Mouse (Mus musculus) embryonic facial prominence, embryonic 12.5 days (tissue): Measurements from ENCODE around the gene Npy5r. TPM values are rescaled to one million over a fixed set of nuclear protein-coding genes. Genes with fewer than 3 reads are reported as not detected.

ENCODE experiments used
- ATAC-seq: fragments of 200-750 bp; cut with Nextera tagmentation; 2 replicates; pipeline ENCODE4 v1.8.0; 2017; ENCODE audit not compliant: insufficient number of reproducible peaks, insufficient read depth, low FRiP score, low TSS enrichment
- H3K27ac ChIP-seq: fragments of 300-500 bp; sonication (generic); 2 replicates; pipeline ENCODE4 v1.5.1; 2016; ENCODE audit warnings: mild to moderate bottlenecking
- H3K27me3 ChIP-seq: fragments of 300-500 bp; sonication (generic); 2 replicates; pipeline ENCODE4 v1.6.1; 2016; ENCODE audit warnings: mild to moderate bottlenecking, moderate library complexity
- H3K36me3 ChIP-seq: fragments of 300-500 bp; sonication (generic); 2 replicates; pipeline ENCODE4 v1.6.1; 2016; ENCODE audit warnings: mild to moderate bottlenecking
- H3K4me1 ChIP-seq: fragments of 300-500 bp; sonication (generic); 2 replicates; pipeline ENCODE4 v1.6.1; 2016
- H3K4me2 ChIP-seq: fragments of 300-500 bp; sonication (generic); replicated peaks from 2 replicates; pipeline ENCODE4 v1.6.1; 2016; ENCODE audit warnings: mild to moderate bottlenecking, moderate library complexity
- H3K4me3 ChIP-seq: fragments of 300-500 bp; sonication (generic); 2 replicates; pipeline ENCODE4 v1.5.1; 2016; ENCODE audit warnings: mild to moderate bottlenecking
- H3K9ac ChIP-seq: fragments of 300-500 bp; sonication (generic); 2 replicates; pipeline ENCODE4 v1.6.1; 2016; ENCODE audit warnings: mild to moderate bottlenecking, moderate library complexity
- H3K9me3 ChIP-seq: fragments of 300-500 bp; sonication (generic); 2 replicates; pipeline ENCODE4 v1.6.1; 2016; ENCODE audit warnings: mild to moderate bottlenecking, moderate library complexity
- WGBS: fragments of 180-500 bp; shearing (Covaris S2); methylation state at CpG from one replicate; pipeline ENCODE4 v1.1.7; 2016; 5-methylcytosine and 5-hydroxymethylcytosine counted together
- polyA plus RNA-seq: library from polyadenylated mRNA; unstranded; fragments of >200 nt; fragmentation: Nextera tagmentation; extraction: Ambion mirVana; gene quantifications from 2 replicates; pipeline ENCODE4 v1.2.1, GENCODE M21; 2016

The Npy5r gene
- polyA plus RNA-seq = 0.18 TPM in 1 of 2 replicates, not detected in the other

DNA sequence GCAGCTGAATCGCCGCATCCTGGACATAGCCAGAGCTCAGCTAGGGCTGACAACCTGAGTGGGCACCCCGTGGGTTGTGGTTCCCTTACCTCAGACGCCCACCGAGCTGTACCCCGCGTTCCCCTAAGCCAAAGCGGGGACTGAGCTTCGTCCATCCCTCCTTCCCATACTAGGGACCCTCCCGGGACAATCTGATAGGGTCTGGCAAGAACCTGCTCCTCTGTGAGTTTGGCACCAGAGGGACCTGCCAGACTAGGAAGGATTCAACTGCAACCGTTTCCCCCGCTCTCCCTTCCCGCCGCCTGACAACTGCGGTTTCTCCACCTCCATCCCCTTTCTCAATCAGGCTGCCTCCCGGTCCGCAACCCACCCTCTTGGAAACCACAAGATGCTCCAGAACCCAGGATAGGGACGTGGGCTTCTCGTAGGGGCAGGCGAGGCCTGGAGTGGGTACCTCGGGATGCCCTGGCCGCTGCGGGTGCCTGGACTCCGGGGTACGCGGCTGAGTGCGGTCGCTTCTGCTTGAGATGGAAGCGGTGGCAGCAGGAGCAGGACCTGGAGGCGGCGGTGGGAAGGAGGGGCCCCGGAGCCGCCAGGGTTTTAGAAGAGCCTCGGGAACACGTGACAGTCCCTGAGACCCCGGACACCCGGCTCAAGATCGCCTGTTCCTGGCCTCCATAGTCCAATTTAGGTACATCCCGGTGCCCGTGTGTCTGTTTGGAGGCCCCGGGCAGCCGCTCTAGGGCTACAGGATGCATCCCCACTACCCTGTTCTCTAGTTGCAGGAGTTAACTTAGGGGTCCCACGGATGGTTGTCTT lies at the start of gene Npy5r:
TSS of gene Npy5r (minus strand) at position 618 of the 819 bp plus-strand sequence.
- H3K27me3 ChIP-seq = peaks cover 39% of the 10 kb centered on the region

DNA sequence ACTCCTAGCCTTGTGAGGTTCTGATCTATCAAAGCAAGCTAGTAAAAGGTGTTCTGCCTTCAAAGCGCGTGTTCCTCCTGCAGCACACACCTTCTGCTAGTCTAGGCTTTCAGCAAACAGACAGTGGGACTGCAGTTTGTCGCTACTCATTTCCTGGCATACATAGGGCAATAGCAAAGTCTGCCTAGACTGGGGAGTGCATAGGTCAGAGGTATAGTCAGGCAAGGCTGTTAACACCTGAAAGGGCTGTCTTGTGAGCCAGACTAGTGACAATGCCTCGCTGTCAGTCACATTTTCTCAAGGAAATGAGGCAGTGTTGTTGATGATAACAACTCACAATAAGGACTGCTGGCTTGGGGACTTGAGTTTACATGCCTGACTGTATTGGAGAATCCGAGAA lies 44.0 kb upstream of the Npy5r start:
- Histone ChIP-seq H3K27me3 (no peaks in the 10 kb centered on the region), H3K4me2 (no peak overlapping the region), H3K9me3 (no peaks in the 10 kb centered on the region), H3K36me3 (no peaks in the 10 kb centered on the region), H3K27ac (no peak overlapping the region), H3K4me3 (no peak overlapping the region), H3K9ac (no peak overlapping the region), H3K4me1 (no peaks in the 10 kb centered on the region)
- WGBS = 51% methylated on average over 5 of the region's 5 CpGs
- no peak for ATAC-seq

More for the DNA sequence above, at the start of gene Npy5r:
- WGBS = 1% methylated on average over 43 of the region's 43 CpGs
- no peak for ATAC-seq
- Histone ChIP-seq H3K9me3 (no peaks in the 10 kb centered on the region), H3K9ac (peak within 1 kb of the TSS; percentile 38), H3K4me1 (no peaks in the 10 kb centered on the region), H3K4me3 (peak within 1 kb of the TSS; percentile 43), H3K4me2 (peak within 1 kb of the TSS; percentile 85), H3K36me3 (no peaks in the 10 kb centered on the region), H3K27ac (no peak within 1 kb of the TSS)

DNA sequence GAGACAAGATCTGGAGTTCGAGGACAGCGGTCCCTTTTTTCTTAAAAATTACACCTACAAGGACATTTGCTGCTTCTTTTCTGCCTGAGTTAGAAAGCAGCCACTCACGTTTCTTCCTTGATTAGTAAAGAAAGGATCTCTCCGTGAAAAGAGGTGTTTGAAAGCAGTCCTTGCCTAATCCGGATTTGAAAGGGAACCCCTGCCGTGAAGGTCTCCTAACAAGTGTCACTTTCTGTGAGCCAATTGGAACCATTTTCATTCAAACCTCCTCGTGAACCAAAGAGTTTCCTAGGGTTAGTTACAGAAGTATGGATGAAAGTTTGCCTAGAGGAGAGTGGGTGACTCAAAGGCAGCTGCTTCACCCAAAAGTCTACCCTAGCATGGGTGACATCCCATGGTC lies 41.5 kb upstream of the Npy5r start:
- no peaks in the 10 kb centered on the region for H3K9me3 ChIP-seq
- H3K4me3 ChIP-seq = no peak overlapping the region
- H3K4me1 ChIP-seq = no peaks in the 10 kb centered on the region
- ATAC-seq = no peak
- H3K4me2 ChIP-seq = no peak overlapping the region
- H3K36me3 ChIP-seq = no peaks in the 10 kb centered on the region
- WGBS = 30% methylated on average over 7 of the region's 7 CpGs
- no peaks in the 10 kb centered on the region for H3K27me3 ChIP-seq
- H3K9ac ChIP-seq = no peak overlapping the region
- no peak overlapping the region for H3K27ac ChIP-seq

DNA sequence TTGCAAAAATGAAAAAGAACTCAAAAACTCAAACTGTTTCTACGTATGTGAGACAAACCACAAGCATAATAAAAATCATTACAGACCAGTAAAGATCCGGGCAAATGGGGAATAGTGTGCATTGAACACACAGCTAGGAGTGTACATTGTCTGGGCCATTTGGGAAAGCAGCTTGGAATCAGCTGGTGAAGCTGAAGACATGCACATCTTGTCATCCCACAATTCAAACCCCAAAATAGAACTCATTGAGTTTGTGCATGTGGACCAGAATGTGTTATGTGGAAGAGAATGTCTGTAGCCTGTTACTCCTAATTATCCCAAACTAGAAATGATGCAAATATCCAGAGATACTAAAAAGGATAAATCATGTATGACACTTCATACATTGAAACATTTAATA lies 34.9 kb upstream of the Npy5r start:
- WGBS = 93% methylated on average over 2 of the region's 2 CpGs
- Histone ChIP-seq H3K27ac (no peak overlapping the region), H3K36me3 (no peaks in the 10 kb centered on the region), H3K9ac (no peak overlapping the region), H3K4me2 (no peak overlapping the region), H3K27me3 (no peaks in the 10 kb centered on the region), H3K4me3 (no peak overlapping the region), H3K9me3 (no peaks in the 10 kb centered on the region), H3K4me1 (no peaks in the 10 kb centered on the region)
- ATAC-seq = no peak

DNA sequence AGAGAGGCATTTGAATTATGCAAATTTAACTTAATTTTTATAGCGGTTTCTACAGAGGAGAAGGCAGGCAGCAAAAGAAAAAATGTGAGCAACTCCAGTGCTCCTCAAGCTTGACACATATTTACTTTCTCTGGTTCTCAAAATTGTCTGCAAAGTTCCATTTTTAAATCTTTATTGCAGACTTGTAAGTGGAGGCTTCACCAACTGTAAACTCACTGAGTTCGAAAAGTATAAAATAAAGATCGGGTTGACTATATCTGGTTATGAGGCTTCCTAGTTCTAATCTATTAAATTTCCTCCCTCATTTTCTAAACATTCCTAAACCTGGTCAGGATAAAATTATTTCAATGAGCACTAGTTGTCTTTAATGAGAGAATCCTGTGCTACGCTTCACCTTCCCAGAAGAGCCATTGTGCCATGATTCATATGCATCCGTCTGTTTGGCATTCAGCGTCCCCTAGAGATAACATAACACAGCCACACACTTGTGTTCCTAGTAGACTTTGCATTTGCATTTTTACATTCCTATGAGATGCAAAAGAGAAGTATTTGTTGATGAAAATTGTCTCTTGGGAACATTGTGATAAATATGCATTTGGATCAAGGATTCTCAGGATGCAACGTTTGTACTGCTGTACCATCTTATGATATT lies 26.5 kb upstream of the Npy5r start:
- H3K27me3 ChIP-seq = no peaks in the 10 kb centered on the region
- no peak overlapping the region for H3K27ac ChIP-seq
- ATAC-seq = no peak
- H3K9ac ChIP-seq = no peak overlapping the region
- H3K36me3 ChIP-seq = no peaks in the 10 kb centered on the region
- no peak overlapping the region for H3K4me3 ChIP-seq
- no peak overlapping the region for H3K4me2 ChIP-seq
- 88% methylated on average over 7 of the region's 7 CpGs for WGBS
- H3K4me1 ChIP-seq = no peaks in the 10 kb centered on the region
- no peaks in the 10 kb centered on the region for H3K9me3 ChIP-seq

DNA sequence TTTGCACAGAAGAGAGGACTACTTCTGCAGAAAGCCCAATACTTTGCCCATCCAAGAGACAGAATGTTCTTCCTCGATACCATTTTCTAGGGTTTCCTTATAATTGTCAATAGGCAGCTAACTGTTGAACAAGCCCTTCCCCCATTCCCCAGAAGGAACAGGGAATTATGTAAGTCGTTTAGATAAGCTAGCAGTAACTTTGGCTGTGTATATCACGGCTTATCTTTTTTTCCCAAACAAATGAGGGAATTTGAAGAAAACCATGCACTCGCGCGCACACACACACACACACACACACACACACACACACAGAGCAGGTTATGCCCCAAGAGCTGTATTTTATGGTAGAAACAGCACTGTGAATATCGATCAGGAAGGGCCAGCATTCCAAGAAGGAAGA lies 10.9 kb upstream of the Npy5r start:
- H3K4me2 ChIP-seq = peak overlapping the region; percentile 53; the same call in 1 of the 2 replicates
- H3K9me3 ChIP-seq = no peaks in the 10 kb centered on the region
- H3K4me1 ChIP-seq = peaks cover 3% of the 10 kb centered on the region; the same call in 1 of the 2 replicates
- H3K4me3 ChIP-seq = no peak overlapping the region
- 68% methylated on average over 7 of the region's 7 CpGs for WGBS
- no peak for ATAC-seq
- no peak overlapping the region for H3K27ac ChIP-seq
- H3K9ac ChIP-seq = no peak overlapping the region
- no peaks in the 10 kb centered on the region for H3K36me3 ChIP-seq
- H3K27me3 ChIP-seq = peaks cover 38% of the 10 kb centered on the region

DNA sequence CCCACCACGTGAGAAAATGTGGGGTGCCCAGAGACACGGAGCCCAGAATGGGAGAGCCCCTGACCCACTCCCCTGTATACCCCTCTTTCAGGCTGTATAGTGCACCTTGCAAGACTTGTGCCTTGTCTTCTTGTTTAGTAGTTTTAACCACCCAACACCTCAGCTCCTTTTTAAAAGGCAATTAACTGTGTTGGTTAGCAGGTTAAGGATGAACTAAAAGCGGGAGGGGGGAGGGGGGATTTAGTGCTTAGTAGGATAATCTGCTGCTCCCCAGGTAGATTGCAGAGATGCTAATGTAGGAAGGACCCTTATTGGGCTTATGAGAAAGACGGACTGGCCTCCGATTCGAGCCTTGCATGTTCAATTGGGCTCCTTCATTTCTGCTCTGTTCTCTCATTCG lies 10.1 kb upstream of the Npy5r start:
- Histone ChIP-seq H3K9ac (no peak overlapping the region), H3K4me1 (peaks cover 3% of the 10 kb centered on the region; the same call in 1 of the 2 replicates), H3K4me3 (peak overlapping the region; percentile 36), H3K27ac (no peak overlapping the region), H3K9me3 (no peaks in the 10 kb centered on the region), H3K36me3 (no peaks in the 10 kb centered on the region), H3K4me2 (peak overlapping the region; percentile 53), H3K27me3 (peaks cover 38% of the 10 kb centered on the region)
- no peak for ATAC-seq
- 5% methylated on average over 7 of the region's 7 CpGs for WGBS

DNA sequence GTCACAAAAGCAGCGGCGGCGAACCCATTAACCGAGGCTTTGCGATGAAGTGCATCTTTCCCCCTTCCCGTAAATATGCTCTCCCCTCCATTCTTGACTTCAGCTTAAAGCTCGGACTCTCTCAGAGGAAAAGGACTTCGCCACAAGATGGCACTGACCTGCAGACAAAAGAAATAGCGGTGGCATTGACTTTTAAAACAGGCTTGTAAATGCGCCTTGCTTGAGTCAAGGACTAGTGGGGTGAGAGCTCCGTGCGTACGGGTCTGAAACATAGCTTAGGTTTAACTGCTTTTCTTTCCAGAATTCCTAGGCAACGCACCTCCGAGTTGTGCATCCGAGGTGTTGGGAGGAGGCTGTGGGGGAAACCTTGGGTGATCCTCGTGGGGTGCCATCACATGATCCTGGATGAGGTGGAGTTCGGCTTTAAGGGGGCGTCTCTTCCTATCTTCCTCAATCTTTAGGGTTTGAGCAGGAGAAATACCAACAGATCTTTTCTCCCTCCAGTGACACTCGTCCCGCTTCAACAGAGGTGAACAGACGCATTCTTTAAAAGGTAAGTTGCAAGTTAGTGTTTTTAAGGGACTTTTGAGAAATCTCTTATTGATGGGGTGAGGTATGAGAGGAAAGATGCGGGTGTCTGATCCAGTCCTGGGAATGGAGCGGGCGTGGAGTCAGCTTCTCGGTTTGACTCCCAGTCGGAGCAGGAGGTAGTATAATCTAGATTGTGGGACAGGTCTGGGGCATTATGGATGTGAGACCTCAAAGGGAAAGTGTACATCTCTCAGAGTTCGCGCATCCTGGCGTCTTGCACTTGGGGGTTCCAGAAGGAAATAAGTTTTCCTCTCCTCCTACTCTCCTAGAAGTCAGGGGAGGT lies 9.3 kb upstream of the Npy5r start, which contains the start of gene Npy1r:
TSS of gene Npy1r (plus strand) at position 223 of the 874 bp plus-strand sequence.
- Histone ChIP-seq H3K4me3 (peak within 1 kb of the TSS; percentile 36), H3K36me3 (no peaks in the 10 kb centered on the region), H3K27ac (no peak within 1 kb of the TSS), H3K9me3 (no peaks in the 10 kb centered on the region), H3K4me2 (peak within 1 kb of the TSS; percentile 53), H3K9ac (0 out of 2 replicates have a peak within 1 kb of the TSS, but pooled peaks have one; percentile 12), H3K27me3 (peaks cover 38% of the 10 kb centered on the region), H3K4me1 (peaks cover 3% of the 10 kb centered on the region; the same call in 1 of the 2 replicates)
- under 1% methylated on average over 30 of the region's 30 CpGs for WGBS
- peak; percentile 58; the same call in 1 of the 2 replicates for ATAC-seq

DNA sequence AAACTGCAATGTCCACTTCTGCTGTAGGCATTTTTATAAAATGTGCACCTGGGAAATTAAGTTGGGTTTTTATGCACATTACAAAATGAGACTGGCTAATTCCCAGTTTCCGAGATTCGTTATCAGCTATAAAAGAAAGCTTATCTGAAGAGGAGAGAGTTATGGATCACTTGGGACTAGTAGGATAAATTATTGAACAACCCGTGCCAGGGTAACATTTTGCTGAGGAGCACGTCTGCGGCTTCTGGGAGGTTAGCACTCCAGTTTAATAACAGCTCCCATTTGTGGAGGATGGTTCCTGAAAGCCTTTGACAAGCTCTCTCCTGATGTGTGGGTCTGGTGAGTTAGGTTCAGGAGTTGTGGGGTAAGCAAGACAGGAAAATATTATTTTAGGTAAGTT lies 2.5 kb upstream of the Npy5r start:
- no peaks in the 10 kb centered on the region for H3K36me3 ChIP-seq
- H3K27ac ChIP-seq = no peak overlapping the region
- no peak for ATAC-seq
- no peak overlapping the region for H3K9ac ChIP-seq
- no peaks in the 10 kb centered on the region for H3K4me1 ChIP-seq
- no peak overlapping the region for H3K4me2 ChIP-seq
- H3K4me3 ChIP-seq = no peak overlapping the region
- peaks cover 42% of the 10 kb centered on the region for H3K27me3 ChIP-seq
- no peaks in the 10 kb centered on the region for H3K9me3 ChIP-seq
- 81% methylated on average over 5 of the region's 5 CpGs for WGBS

DNA sequence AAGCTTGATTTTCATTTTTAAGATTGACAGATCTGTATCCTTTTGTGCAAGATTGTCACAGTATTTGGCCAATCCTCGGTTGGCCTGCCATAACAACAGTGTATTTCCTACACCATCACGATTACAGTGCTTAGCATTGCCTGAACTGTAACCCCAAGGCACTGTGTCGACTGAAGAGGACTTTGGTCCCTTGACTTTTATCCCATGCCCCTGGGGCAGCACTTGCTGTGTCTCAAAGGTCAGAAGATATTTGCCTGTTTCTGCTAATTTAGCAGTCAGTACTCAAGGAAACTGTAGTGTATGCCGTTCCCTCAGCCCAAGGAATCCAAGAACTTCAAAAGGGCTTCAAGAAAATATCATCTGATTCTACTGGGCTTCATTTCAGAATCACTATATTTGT lies 871 bp upstream of the Npy5r start:
- Histone ChIP-seq H3K4me3 (no peak overlapping the region), H3K9me3 (no peaks in the 10 kb centered on the region), H3K27me3 (peaks cover 39% of the 10 kb centered on the region), H3K4me1 (no peaks in the 10 kb centered on the region), H3K36me3 (no peaks in the 10 kb centered on the region), H3K27ac (no peak overlapping the region), H3K4me2 (no peak overlapping the region), H3K9ac (no peak overlapping the region)
- ATAC-seq = no peak
- WGBS = 44% methylated on average over 4 of the region's 4 CpGs

DNA sequence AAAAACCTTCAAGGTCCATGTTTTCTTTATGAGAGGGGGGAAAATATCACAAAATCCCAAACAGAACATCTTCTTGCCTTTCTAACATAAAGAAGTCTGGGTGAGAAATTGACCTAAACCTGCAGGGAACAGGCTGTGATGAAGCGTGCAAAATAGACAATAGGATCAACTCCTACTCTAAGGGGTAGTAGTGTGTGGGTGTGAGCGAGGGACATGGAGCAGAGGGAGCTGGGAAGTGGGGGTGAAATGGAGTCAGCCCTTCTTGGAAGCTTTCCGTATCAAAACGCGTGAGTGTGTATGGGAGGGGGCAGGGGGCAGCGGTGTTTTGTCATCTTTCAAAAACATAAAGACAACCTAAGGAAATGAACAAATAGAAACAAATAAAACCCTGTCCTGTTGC lies 467 bp upstream of the Npy5r start:
- Histone ChIP-seq H3K4me3 (peak overlapping the region; percentile 43), H3K9me3 (no peaks in the 10 kb centered on the region), H3K9ac (no peak overlapping the region), H3K36me3 (no peaks in the 10 kb centered on the region), H3K4me2 (peak overlapping the region; percentile 85), H3K4me1 (no peaks in the 10 kb centered on the region), H3K27me3 (peaks cover 39% of the 10 kb centered on the region), H3K27ac (no peak overlapping the region)
- WGBS = 32% methylated on average over 6 of the region's 6 CpGs
- no peak for ATAC-seq
